Mouse (Mus musculus) liver, adult 2 months (tissue): Measurements from ENCODE around the gene Wnt11. TPM values are rescaled to one million over a fixed set of nuclear protein-coding genes. Genes with fewer than 3 reads are reported as not detected.

ENCODE experiments used
- DNase-seq: peaks from one replicate; pipeline ENCODE4 v3.0.0-alpha.2; 2011; ENCODE audit warnings: low read depth, low spot score; ENCODE audit errors: extremely low read depth
- H3K27ac ChIP-seq: fragments of 200-500 bp; replicated peaks from 2 replicates; pipeline ENCODE4 v1.5.1; 2012; ENCODE audit warnings: low read depth, mild to moderate bottlenecking, control low read depth, inconsistent platforms, low read length; ENCODE audit not compliant: insufficient read depth
- H3K27me3 ChIP-seq: fragments of 200-500 bp; 2 replicates; pipeline ENCODE4 v1.6.1; 2012; ENCODE audit warnings: mild to moderate bottlenecking, moderate library complexity, low read length, inconsistent platforms; ENCODE audit not compliant: control insufficient read depth, insufficient read depth
- H3K36me3 ChIP-seq: fragments of 200-500 bp; 2 replicates; pipeline ENCODE4 v1.6.1; 2012; ENCODE audit warnings: low read length, inconsistent platforms; ENCODE audit not compliant: control insufficient read depth, insufficient read depth
- H3K4me1 ChIP-seq: fragments of 200-500 bp; 2 replicates; pipeline ENCODE4 v1.6.1; 2011; ENCODE audit warnings: low read length; ENCODE audit not compliant: control insufficient read depth, insufficient read depth
- H3K4me3 ChIP-seq: fragments of 200-500 bp; 2 replicates; pipeline ENCODE4 v1.5.1; 2011; ENCODE audit warnings: low read depth, mild to moderate bottlenecking, control low read depth, low read length, moderate library complexity; ENCODE audit not compliant: insufficient read depth
- H3K79me2 ChIP-seq: fragments of 200-500 bp; 2 replicates; pipeline ENCODE4 v1.6.1; 2012; ENCODE audit warnings: inconsistent platforms, mild to moderate bottlenecking, low read length, moderate library complexity; ENCODE audit not compliant: control insufficient read depth, insufficient read depth
- H3K9ac ChIP-seq: fragments of 200-500 bp; 2 replicates; pipeline ENCODE4 v1.6.1; 2012; ENCODE audit warnings: low read depth, mild to moderate bottlenecking, control low read depth, inconsistent platforms, low read length
- CTCF ChIP-seq: fragments of 200-500 bp; IDR thresholded peaks from 2 replicates; pipeline ENCODE4 v1.5.1; 2011; ENCODE audit warnings: low read depth, low read length, control low read depth
- POLR2A ChIP-seq: fragments of 200-500 bp; IDR thresholded peaks from 2 replicates; pipeline ENCODE4 v1.6.1; 2011; ENCODE audit warnings: low read length, control low read depth; ENCODE audit not compliant: insufficient read depth; ENCODE audit errors: extremely low read depth
- WGBS: fragments of 180-500 bp; shearing (Covaris S2); methylation state at CpG from one replicate; pipeline ENCODE4 v1.1.7; 2018; 5-methylcytosine and 5-hydroxymethylcytosine counted together
- polyA plus RNA-seq: library from polyadenylated mRNA; depleted of rRNA; stranded (reverse); fragments of >200 nt; gene quantifications from 2 replicates; pipeline ENCODE4 v1.2.3, GENCODE M21; 2012
- total RNA-seq: library from RNA; depleted of rRNA; stranded (reverse); fragments of >200 nt; gene quantifications from 2 replicates; pipeline ENCODE4 v1.2.3, GENCODE M21; 2014

The Wnt11 gene
- total and polyA plus RNA-seq, 2 experiments: 0.21 to 0.55 TPM

- Histone ChIP-seq H3K79me2 (no peaks in the 10 kb centered on the region), H3K4me1 (0 out of 2 replicates have a peak, but pooled peaks cover 2% of the 10 kb centered on the region), H3K4me3 (no peak overlapping the region), H3K36me3 (no peaks in the 10 kb centered on the region), H3K27ac (no peak overlapping the region), H3K9ac (no peak overlapping the region), H3K27me3 (peaks cover 10% of the 10 kb centered on the region)
- WGBS: 82% methylated on average over 3 of the region's 3 CpGs
- DNase-seq: no peak
- no peak for TF ChIP-seq POLR2A
- no peak for TF ChIP-seq CTCF
These were observed 6.9 kb downstream of the Wnt11 start for GRCm38 (mm10) chr7:98841802-98842201.

DNA sequence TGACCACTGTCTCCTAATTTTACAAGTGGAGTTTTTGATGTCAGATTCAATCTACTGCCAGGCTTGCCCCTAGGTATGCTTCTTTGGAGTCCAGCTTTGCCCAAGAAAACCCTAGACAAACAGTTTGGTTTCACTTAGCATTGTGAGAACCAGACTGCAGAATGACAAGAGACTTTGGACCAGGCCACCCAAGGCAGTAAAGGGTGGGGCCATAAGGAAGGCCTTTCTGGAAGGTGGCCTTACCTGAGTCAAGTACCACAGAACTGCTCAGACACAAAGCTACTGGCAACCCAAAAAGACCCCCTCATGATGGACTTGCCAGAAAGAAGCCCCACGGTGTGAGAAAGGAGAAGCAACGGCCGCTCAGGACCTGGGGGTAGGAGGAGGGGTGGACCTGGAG lies 8.1 kb downstream of the Wnt11 start:
- Histone ChIP-seq H3K36me3 (no peaks in the 10 kb centered on the region), H3K27me3 (peaks cover 7% of the 10 kb centered on the region), H3K4me1 (no peaks in the 10 kb centered on the region), H3K79me2 (no peaks in the 10 kb centered on the region), H3K9ac (no peak overlapping the region), H3K27ac (no peak overlapping the region), H3K4me3 (no peak overlapping the region)
- no peak for DNase-seq
- 94% methylated on average over 3 of the region's 3 CpGs for WGBS
- TF ChIP-seq CTCF: no peak
- TF ChIP-seq POLR2A: no peak

DNA sequence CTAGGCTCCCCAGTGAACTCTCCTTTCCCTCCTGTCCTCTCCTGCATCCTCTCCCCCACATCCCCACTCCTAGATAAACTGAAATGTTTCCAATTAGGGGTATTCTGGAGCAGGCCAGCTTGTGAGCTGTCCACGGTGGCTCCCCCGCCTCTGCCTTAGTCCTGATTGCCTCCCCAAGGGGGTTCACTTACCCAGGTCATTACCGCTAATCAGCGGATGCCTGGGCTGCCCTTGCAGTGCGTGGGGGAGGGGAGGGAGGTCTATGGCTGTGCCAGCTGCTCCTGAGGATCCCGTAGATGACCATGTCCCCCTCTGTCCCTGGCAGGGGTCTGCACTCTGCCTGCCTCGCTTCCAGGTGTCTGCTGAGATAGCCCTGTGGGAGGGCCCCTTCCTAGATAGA lies 8.7 kb downstream of the Wnt11 start:
- Histone ChIP-seq H3K27me3 (peaks cover 7% of the 10 kb centered on the region), H3K4me3 (no peak overlapping the region), H3K36me3 (no peaks in the 10 kb centered on the region), H3K79me2 (no peaks in the 10 kb centered on the region), H3K27ac (no peak overlapping the region), H3K9ac (no peak overlapping the region), H3K4me1 (no peaks in the 10 kb centered on the region)
- 73% methylated on average over 7 of the region's 7 CpGs for WGBS
- TF ChIP-seq CTCF (no peak), POLR2A (no peak)
- no peak for DNase-seq

GRCm38 (mm10) chr7:98848899-98849640 lies 14.2 kb downstream of the Wnt11 start:
- DNase-seq: peak; percentile 63
- H3K27ac ChIP-seq: no peak overlapping the region
- TF ChIP-seq CTCF (no peak), POLR2A (no peak)
- H3K27me3 ChIP-seq: no peaks in the 10 kb centered on the region
- H3K79me2 ChIP-seq: no peaks in the 10 kb centered on the region
- no peak overlapping the region for H3K9ac ChIP-seq
- 44% methylated on average over 8 of the region's 8 CpGs for WGBS
- no peak overlapping the region for H3K4me3 ChIP-seq
- no peaks in the 10 kb centered on the region for H3K36me3 ChIP-seq
- H3K4me1 ChIP-seq: peaks cover 3% of the 10 kb centered on the region; the same call in 1 of the 2 replicates

- 87% methylated on average over 5 of the region's 5 CpGs for WGBS
- Histone ChIP-seq H3K9ac (no peak overlapping the region), H3K79me2 (no peaks in the 10 kb centered on the region), H3K27ac (no peak overlapping the region), H3K4me1 (peaks cover 3% of the 10 kb centered on the region; the same call in 1 of the 2 replicates), H3K36me3 (no peaks in the 10 kb centered on the region), H3K4me3 (no peak overlapping the region), H3K27me3 (no peaks in the 10 kb centered on the region)
- DNase-seq: no peak
- TF ChIP-seq CTCF (no peak), POLR2A (no peak)
These were observed 15.5 kb downstream of the Wnt11 start for GRCm38 (mm10) chr7:98850388-98850787.

DNA sequence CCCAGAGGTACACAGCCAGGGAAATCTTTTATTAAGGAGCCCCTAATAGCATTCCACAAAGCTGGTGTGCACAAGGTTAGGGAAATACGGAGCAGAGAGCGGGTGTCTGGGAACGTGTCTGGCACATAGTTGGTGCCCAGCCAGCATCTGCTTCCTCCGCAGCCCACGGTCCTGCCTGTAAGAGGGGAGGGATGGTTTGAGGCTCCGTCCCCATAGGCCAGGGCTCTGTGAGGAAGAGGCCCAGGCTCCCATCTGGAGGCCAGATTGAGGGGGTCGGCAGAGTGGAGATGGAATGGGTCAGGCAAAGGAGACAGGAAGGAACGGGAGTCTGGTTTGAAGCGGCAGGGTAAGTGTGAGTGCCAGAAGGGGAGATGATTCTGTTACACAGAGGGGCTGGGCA lies 16.3 kb downstream of the Wnt11 start:
- no peak for DNase-seq
- Histone ChIP-seq H3K79me2 (no peaks in the 10 kb centered on the region), H3K4me3 (no peak overlapping the region), H3K9ac (no peak overlapping the region), H3K36me3 (no peaks in the 10 kb centered on the region), H3K27ac (no peak overlapping the region), H3K4me1 (peaks cover 3% of the 10 kb centered on the region; the same call in 1 of the 2 replicates), H3K27me3 (no peaks in the 10 kb centered on the region)
- no peak for TF ChIP-seq CTCF
- 69% methylated on average over 9 of the region's 9 CpGs for WGBS
